ENCODE assay signal across 24 mouse cellular contexts in the genomic region with DNA sequence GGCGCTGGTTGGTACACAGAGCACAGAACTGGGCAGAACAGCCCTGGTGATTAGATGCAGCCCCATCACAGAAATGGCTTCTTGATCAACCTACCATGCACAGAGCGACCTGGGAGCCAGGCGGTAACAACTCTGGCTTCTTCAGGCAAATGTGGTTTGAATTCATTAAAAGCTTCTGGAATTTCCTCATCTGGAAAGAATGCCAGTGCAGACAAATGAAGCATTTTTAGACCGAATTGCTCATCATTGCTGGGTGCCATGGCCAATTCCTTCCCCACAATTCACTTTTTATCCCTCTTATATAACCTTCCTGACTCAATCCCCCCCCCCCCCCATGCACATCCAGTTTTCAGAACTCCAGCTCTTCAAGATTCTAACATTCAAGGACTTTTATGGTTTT. TPM values are rescaled to one million over a fixed set of nuclear protein-coding genes. Genes with fewer than 3 reads are reported as not detected.
A peak's percentile ranks its signal among the peaks of the same experiment; 100 is the strongest.
DNase-seq lines count a peak whose midpoint lies in the region.
"Had no signal": no experiment of that assay in that cellular context is flagged by ENCODE, and none has a peak within 500 bp of the region (broad histone marks: within the 10 kb centered on the region; RNA-seq: fewer than 3 reads in every experiment).

No protein-coding gene starts in this region.

- H3K36me3 ChIP-seq in heart, embryonic 10.5 days: no peaks in the 10 kb centered on the region
- H3K36me3 ChIP-seq: embryonic facial prominence, embryonic 12.5 days; embryonic facial prominence, embryonic 15.5 days; forebrain, embryonic 15.5 days; G1E had no signal

- H3K9me3 ChIP-seq in heart, embryonic 10.5 days: no peaks in the 10 kb centered on the region
- H3K9me3 ChIP-seq: embryonic facial prominence, embryonic 12.5 days; embryonic facial prominence, embryonic 15.5 days; forebrain, embryonic 13.5 days; forebrain, embryonic 15.5 days had no signal

- 78% methylated on average over 4 of the region's 4 CpGs for WGBS in heart, embryonic 10.5 days

- H3K27ac ChIP-seq in heart, embryonic 10.5 days: no peak overlapping the region
- H3K27ac ChIP-seq: embryonic facial prominence, embryonic 12.5 days; embryonic facial prominence, embryonic 15.5 days; forebrain, embryonic 13.5 days; forebrain, embryonic 15.5 days had no signal

- H3K4me3 ChIP-seq in heart, embryonic 10.5 days: no peak overlapping the region
- H3K4me3 ChIP-seq: embryonic facial prominence, embryonic 12.5 days; embryonic facial prominence, embryonic 15.5 days; erythroblast, embryonic 14.5 days; forebrain, embryonic 13.5 days; forebrain, embryonic 15.5 days had no signal

- peak; percentile 19 to 26 for DNase-seq in adrenal gland, adult (ENCODE audit: inconsistent age in 2 of 2, low spot score in 1 of 2)
- no peak for DNase-seq in adrenal gland, adult 18-20 months (ENCODE audit: low spot score in 2 of 2)
- DNase-seq in heart, adult 11 months: peak; percentile 49
- DNase-seq in heart, embryonic 10.5 days (ENCODE audit: low spot score): no peak
- peak; percentile 9 for DNase-seq in fibroblast of lung, adult 2 months (ENCODE audit: low read depth)
- DNase-seq in natural killer cell, adult 2 months (ENCODE audit: low spot score in 2 of 2): no peak
- DNase-seq: adrenal gland, adult 2 months; adrenal gland, postnatal 10 days; adrenal gland, postnatal 25 days; B cell, adult 2 months; cerebellum, adult 11-12 months; cerebellum, adult 2 months; cerebellum, adult 9-10 months; cerebellum, postnatal 10 days; cerebellum, postnatal 25 days; embryo, embryonic 11 days; forebrain, postnatal 0 days had no signal

- no peaks in the 10 kb centered on the region for H3K27me3 ChIP-seq in heart, embryonic 10.5 days (ENCODE audit: insufficient read depth, poor library complexity, severe bottlenecking)
- H3K27me3 ChIP-seq: CH12.LX; embryonic facial prominence, embryonic 12.5 days; embryonic facial prominence, embryonic 15.5 days; forebrain, embryonic 13.5 days; forebrain, embryonic 15.5 days had no signal

- no peaks in the 10 kb centered on the region for H3K4me1 ChIP-seq in heart, embryonic 10.5 days
- H3K4me1 ChIP-seq: embryonic facial prominence, embryonic 12.5 days; embryonic facial prominence, embryonic 15.5 days; forebrain, embryonic 13.5 days; forebrain, embryonic 15.5 days had no signal

RNA-seq across cellular contexts. Expression of a gene that starts 28.6 kb away (rescaled TPM):
- total RNA-seq in adrenal gland, adult 18-20 months (2021): 10 to 100 TPM; 36.7 to 99.2 TPM
- polyA plus RNA-seq in heart, embryonic 10.5 days (2016; fragmentation: Nextera tagmentation; extraction: Ambion mirVana): 5.0 and 5.1 TPM in 2 replicates
- polyA plus RNA-seq: G1E had no signal

Comparison
In these comparisons a context has a peak if more than half of its experiments do, and no peak if none do; other contexts are left out.
1. DNase-seq: peak in adrenal gland, adult (2 of 2), heart, adult 11 months (single experiment) and fibroblast of lung, adult 2 months (single experiment); none in adrenal gland, adult 18-20 months (0 of 2), heart, embryonic 10.5 days (single experiment) and natural killer cell, adult 2 months (0 of 2).